Mouse (Mus musculus) CD4-positive helper T cell, adult 2 months (primary cell): ENCODE measurements around the gene C330007P06Rik.

Source experiments
- DNase-seq: peaks from one replicate; pipeline ENCODE4 v3.0.0-alpha.2; 2012; ENCODE audit warnings: low read depth, missing footprints, low spot score

The C330007P06Rik gene

GRCm38 (mm10) chrX:36837069-36837676 lies 36.7 kb downstream of the C330007P06Rik start:
- no peak for DNase-seq

GRCm38 (mm10) chrX:36833397-36834084 lies 40.4 kb downstream of the C330007P06Rik start:
- DNase-seq, result peak; percentile 67

- no peak for DNase-seq
These were observed 42.3 kb downstream of the C330007P06Rik start for GRCm38 (mm10) chrX:36831632-36832031.

DNA sequence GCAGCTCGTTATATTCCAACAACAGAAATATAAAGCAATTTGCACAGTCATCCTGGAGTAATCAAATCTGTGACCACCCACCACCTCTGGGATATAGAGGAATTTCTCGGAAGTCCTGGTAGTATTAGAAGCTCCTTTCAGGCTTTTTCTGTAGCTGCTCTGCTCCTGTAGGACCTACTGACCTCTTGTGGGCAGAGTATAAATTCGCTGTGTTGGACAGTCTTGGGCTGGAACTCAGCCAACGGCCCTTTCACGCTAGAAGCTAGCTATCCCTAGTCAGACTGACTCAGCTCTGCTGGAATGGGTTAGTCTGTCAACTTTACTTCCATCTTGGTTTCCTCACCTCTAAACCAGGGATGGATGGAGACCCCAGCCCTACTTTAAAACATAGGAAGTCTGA lies 43.6 kb downstream of the C330007P06Rik start:
- DNase-seq, result no peak

- no peak for DNase-seq
These were observed 47.0 kb downstream of the C330007P06Rik start for GRCm38 (mm10) chrX:36826873-36827272.

DNA sequence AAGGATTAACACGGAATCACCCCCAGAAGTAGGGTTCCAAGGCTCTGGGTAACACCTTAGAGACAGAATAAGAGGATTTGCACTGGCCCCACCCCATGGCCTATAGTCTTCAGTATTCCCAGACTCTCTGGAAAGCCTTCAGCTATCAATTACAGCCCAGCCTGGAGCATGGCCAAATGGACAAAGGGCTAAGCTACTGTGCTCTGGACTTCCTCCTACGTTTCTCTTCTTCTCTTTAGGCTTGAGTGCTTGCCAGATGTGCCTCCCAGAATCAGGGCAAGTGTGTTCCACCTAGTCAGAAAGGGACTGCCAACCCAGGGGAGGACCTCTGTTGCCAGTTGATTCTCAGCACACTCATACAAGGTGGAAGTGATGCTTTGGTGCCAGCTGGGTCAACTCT lies 48.9 kb downstream of the C330007P06Rik start:
- no peak for DNase-seq

DNA sequence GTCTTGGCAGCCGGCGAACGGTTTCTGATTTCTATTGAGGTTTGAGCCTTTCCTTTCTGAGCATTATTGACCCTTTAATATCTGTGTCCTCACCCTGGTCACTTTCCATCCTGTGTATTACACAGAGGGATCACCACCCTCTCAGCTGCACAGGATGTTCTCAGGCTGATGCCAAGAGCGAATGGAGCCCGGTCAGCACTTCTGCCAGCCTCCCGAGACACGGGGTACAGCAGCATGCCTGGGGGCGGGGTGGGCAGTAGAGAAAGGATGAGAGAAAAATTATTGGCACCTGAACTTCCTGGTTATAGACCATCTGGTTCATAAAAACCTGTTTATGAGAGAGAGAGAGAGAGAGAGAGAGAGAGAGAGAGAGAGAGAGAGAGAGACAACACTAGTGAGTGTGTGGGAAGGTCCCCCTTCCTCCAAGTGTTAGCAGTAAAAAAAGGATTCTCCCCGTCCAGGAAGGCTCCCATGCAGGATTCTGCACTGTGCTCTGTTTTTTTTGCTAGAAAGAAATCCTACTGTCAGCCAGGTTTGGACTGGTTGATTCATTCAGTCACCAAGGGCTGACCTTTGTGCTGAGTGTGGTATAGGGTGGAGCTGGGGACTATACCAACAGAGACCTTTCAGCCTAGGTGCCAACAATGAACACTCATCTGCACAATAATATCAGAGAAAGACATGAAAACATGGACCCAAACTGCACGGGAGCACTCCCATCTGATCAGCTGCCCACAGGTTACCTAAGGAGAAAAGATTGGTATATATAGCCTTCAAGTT lies 49.8 kb downstream of the C330007P06Rik start:
- DNase-seq, result no peak

DNA sequence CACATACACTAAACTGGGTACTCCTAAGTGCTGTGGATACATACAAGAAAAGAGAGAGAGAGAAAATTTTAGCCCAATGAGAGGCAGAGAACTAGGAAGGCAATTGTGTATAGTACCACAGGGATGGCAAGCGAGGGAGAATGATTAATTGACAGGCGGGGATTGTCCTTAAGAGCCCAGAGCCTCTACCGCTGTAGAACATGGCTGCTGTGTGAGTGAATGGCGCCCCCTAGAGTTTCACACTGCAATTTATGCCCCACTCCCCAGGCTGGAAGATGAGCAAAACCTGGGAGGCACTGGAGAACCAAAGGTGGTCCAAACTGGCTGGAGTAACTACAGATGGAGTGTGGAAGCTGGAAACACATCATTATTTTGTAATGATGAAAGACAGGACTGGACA lies 53.7 kb downstream of the C330007P06Rik start:
- peak; percentile 44 for DNase-seq

- no peak for DNase-seq
These were observed 54.3 kb downstream of the C330007P06Rik start for GRCm38 (mm10) chrX:36819575-36819974.

DNA sequence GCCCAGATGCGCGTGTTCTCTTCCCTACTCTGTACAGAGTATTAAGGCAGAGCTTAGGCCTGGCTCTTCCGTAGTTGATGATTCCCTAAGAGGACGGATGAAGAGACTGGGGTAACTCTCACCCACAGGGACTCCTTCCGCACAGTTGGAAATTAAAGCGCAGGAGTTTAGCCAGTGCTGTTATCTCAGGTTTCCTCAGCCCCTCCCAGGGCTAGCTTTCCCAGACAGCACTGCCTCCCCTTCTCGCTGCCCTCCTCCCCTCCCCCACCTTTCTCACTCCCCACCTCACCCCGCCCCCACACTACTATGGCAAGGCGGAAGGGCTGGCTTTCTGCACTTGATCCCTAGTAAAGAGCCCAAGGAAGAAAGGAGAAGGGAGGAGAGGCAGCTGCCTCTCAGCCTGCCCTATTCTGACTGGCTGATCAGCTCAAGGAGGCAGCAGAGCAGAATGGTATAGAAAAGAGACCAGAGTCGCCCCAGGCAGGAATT lies 56.9 kb downstream of the C330007P06Rik start:
- DNase-seq, result no peak

- DNase-seq, result no peak
These were observed 57.5 kb downstream of the C330007P06Rik start for GRCm38 (mm10) chrX:36816368-36816899.

DNA sequence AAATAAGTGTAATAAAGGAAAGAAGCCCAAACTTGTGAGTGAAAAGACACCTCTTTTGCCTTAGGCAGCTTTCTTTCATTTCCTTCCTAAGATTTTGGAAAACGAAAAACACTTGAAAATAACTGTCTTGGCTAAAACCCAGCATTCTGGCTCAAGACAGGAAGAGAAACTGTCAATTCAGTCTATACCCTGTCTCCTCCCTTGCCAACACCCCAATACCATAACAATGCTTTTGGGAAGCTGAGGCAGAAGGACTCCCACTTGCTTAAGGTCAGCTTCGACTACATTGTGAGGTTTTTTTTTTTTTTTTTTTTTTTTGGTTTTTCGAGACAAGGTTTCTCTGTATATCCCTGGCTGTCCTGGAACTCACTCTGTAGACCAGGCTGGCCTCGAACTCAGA lies 58.5 kb downstream of the C330007P06Rik start:
- DNase-seq, result no peak

GRCm38 (mm10) chrX:36815022-36815421 lies 58.9 kb downstream of the C330007P06Rik start:
- no peak for DNase-seq

DNA sequence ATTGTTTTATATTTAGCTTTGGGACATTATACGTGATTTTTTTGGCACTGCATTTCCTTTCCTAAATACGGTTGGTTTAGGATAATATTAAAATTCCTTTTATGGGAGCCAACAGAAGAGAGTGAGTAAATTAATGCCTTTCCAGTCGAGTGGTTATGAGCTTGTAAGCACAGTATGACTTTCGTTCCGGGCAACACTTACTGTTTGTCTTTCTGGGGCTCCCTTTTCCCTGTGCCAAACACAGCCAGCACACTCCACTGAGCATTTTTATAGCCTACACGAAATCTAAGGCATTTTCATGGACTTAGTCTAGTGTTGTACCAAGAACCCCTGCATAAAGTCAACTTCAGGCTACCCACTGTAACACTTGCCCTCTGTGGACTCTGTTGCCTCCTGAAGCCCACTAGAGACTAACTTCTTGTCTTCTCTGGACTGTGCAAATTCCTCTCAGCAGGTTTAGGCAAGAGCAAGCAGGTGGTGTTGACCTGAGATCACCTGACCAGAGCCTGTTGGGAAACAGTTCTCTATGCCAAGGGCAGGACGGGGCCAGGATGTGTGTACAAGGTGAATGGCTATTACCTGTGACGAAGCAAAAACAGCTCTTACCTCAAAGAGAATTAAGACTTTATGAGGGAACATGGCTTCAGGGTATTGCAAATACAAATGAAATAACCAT lies 59.6 kb downstream of the C330007P06Rik start:
- no peak for DNase-seq

DNA sequence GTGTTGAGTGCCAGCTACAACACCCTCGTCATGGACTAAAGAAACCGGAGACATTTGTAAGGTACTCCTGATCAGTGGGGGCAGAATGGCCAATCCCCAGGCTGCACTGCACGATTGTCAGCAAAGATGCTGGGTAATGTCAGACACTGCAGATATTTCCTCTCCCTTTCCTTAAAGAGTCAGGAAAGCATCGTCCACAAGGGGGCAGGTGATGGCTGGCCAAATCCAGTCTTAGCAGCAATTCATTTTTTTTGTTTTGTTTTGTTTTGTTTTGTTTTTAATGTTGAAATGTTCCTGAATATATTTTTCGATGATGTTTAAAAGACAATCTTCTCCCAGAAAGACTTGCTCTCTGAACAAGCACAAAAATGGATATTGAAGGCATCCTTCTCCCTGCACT lies 62.5 kb downstream of the C330007P06Rik start:
- peak; percentile 14 for DNase-seq

- DNase-seq, result no peak
These were observed 65.6 kb downstream of the C330007P06Rik start for GRCm38 (mm10) chrX:36808318-36808683.

DNA sequence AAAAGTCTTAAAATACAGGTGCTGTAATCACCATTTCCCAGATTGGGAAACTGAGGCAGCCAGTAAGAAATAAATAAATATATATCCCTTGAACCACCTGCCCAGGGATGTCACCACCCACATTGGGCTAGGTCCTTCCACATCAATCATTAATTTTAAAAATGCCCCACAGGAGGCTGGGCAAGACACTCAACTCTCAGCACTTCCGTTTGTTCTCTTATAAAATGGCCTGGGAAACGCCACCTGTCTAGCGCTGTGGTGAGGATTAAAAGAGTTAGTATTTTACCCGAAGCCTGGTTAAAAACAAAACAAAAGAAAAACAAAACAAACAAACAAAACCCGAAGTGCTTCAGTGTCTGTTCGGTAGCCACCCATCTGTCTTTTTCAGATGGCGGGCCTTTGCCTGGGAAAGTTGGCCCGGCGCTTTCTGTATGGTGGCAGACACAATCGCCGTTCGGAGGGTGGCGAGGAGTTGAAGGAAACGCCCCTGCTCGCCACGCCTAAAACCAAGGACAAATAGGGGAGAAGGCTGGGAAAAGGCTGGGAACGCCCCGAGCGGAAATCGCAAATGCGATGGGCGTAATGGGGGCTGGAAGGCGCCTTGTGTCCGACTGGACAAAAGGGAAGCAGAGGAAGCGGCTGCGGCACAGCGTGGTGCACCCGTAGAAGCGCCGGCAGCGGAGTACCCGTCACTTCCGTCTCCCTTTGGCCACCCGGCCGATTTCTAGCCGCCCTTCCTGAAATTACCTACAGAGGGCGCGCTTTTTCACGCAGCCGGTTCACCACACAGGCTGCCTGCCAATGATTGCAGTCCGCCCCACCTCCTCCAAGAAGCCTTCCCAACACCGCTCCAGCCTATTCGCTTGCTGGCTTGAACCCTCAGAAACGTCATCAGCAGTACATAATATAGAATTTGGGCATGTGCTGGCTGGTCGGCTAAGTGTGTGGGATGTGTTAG lies 66.3 kb downstream of the C330007P06Rik start:
- DNase-seq, result peak; percentile 88

- no peak for DNase-seq
These were observed 68.3 kb downstream of the C330007P06Rik start for GRCm38 (mm10) chrX:36805466-36806235.

GRCm38 (mm10) chrX:36804196-36804595 lies 69.7 kb downstream of the C330007P06Rik start:
- DNase-seq, result no peak

DNA sequence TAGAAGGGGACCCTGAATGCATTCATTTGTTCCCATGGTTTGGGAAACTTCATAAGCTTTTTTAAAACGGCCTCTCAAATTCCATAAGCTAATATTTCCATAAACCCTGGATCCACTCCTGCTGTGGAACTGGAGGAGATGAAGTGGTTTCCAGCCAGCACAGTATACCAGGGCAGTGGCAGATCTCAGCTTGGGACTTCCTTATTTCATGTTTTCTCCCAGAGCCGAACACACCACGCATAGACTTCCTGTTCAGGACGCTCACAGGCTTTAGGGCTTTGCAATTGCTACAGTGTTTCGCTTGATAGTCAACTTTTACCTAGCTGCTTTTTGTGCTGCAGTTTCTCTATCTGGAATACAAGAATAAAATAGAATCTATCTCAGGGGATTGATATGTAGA lies 70.7 kb downstream of the C330007P06Rik start:
- DNase-seq, result no peak
